Mouse (Mus musculus) E14TG2a.4 (cell line): Measurements from ENCODE around the gene Pde4a.

ENCODE experiments used
- CTCF ChIP-seq: conservative IDR thresholded peaks from 2 replicates; pipeline ENCODE4 v1.5.1; 2014; ENCODE audit warnings: low read length
- NANOG ChIP-seq: IDR thresholded peaks from 2 replicates; pipeline ENCODE4 v1.6.1; 2014; ENCODE audit warnings: borderline replicate concordance, low read length, mixed read lengths
- POU5F1 ChIP-seq: IDR thresholded peaks from 2 replicates; pipeline ENCODE4 v1.6.1; 2014; ENCODE audit warnings: low read length, borderline replicate concordance

DNA sequence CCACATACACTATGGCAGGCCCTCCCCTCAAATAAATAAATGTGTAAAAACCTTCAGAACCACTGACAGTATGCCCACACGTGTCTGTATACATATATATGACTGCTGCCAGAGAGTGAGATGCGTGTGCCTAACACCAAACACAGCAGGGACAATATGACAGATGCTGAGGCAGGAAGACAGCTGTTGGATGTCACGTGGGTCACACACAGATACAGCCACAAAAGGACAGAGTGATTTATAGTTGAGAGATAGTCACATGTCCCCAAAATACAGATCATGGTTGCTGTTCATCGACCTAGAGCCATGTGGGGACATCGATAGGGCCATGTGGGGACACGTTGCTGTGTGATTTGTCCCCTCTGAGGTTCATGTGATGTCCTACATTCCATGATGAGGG lies 48.4 kb upstream of the Pde4a start:
- TF ChIP-seq NANOG: no peak
- TF ChIP-seq CTCF: no peak
- no peak for TF ChIP-seq POU5F1
